Mouse (Mus musculus) thymus, adult 2 months (tissue): ENCODE measurements around the gene Gm49395.

Experiments used
- CTCF ChIP-seq: fragments of 200-500 bp; IDR thresholded peaks from 2 replicates; pipeline ENCODE4 v1.5.1; 2012; ENCODE audit warnings: mild to moderate bottlenecking, control low read depth, low read length, moderate library complexity, borderline replicate concordance; ENCODE audit not compliant: control insufficient read depth, poor library complexity, insufficient read depth; ENCODE audit errors: extremely low read depth
- POLR2A ChIP-seq: fragments of 200-500 bp; IDR thresholded peaks from 2 replicates; pipeline ENCODE4 v1.6.1; 2012; ENCODE audit warnings: mild to moderate bottlenecking, low read length, control low read depth, moderate library complexity; ENCODE audit not compliant: control insufficient read depth, poor library complexity, insufficient read depth; ENCODE audit errors: extremely low read depth

- TF ChIP-seq POLR2A (no peak), CTCF (no peak)
These were observed 16.5 kb upstream of the Gm49395 start for GRCm38 (mm10) chr13:115118195-115118594.
